Mouse (Mus musculus) heart, embryonic 12.5 days (tissue): Measurements from ENCODE around the gene Krt87. TPM values are rescaled to one million over a fixed set of nuclear protein-coding genes. Genes with fewer than 3 reads are reported as not detected.

Experiments used
- ATAC-seq: fragments of 200-750 bp; cut with Nextera tagmentation; 2 replicates; pipeline ENCODE4 v1.8.0; 2017; ENCODE audit warnings: moderate TSS enrichment, moderate library complexity; ENCODE audit not compliant: insufficient number of reproducible peaks, low FRiP score
- H3K27ac ChIP-seq: fragments of 300-500 bp; sonication (generic); 2 replicates; pipeline ENCODE4 v1.5.1; 2016; ENCODE audit warnings: mild to moderate bottlenecking, moderate library complexity; ENCODE audit not compliant: poor library complexity, severe bottlenecking
- H3K27me3 ChIP-seq: fragments of 300-500 bp; sonication (generic); replicated peaks from 2 replicates; pipeline ENCODE4 v1.6.1; 2016; ENCODE audit warnings: mild to moderate bottlenecking, moderate library complexity
- H3K36me3 ChIP-seq: fragments of 300-500 bp; sonication (generic); 2 replicates; pipeline ENCODE4 v1.6.1; 2016; ENCODE audit warnings: mild to moderate bottlenecking, moderate library complexity
- H3K4me1 ChIP-seq: fragments of 300-500 bp; sonication (generic); replicated peaks from 2 replicates; pipeline ENCODE4 v1.6.1; 2016; ENCODE audit warnings: mild to moderate bottlenecking
- H3K4me2 ChIP-seq: fragments of 300-500 bp; sonication (generic); 2 replicates; pipeline ENCODE4 v1.6.1; 2016; ENCODE audit warnings: mild to moderate bottlenecking, moderate library complexity
- H3K4me3 ChIP-seq: fragments of 300-500 bp; sonication (generic); 2 replicates; pipeline ENCODE4 v1.5.1; 2016; ENCODE audit warnings: mild to moderate bottlenecking
- H3K9ac ChIP-seq: fragments of 300-500 bp; sonication (generic); 2 replicates; pipeline ENCODE4 v1.6.1; 2016; ENCODE audit warnings: mild to moderate bottlenecking, moderate library complexity
- H3K9me3 ChIP-seq: fragments of 300-500 bp; sonication (generic); replicated peaks from 2 replicates; pipeline ENCODE4 v1.6.1; 2016; ENCODE audit warnings: mild to moderate bottlenecking, moderate library complexity
- WGBS: fragments of 180-500 bp; shearing (Covaris S2); methylation state at CpG from one replicate; pipeline ENCODE4 v1.1.7; 2016; 5-methylcytosine and 5-hydroxymethylcytosine counted together
- polyA plus RNA-seq: library from polyadenylated mRNA; unstranded; fragments of >200 nt; fragmentation: Nextera tagmentation; extraction: Ambion mirVana; gene quantifications from 2 replicates; pipeline ENCODE4 v1.2.1, GENCODE M21; 2016

Gene Krt87
- polyA plus RNA-seq, 1 experiment from 2014 or later = not detected

DNA sequence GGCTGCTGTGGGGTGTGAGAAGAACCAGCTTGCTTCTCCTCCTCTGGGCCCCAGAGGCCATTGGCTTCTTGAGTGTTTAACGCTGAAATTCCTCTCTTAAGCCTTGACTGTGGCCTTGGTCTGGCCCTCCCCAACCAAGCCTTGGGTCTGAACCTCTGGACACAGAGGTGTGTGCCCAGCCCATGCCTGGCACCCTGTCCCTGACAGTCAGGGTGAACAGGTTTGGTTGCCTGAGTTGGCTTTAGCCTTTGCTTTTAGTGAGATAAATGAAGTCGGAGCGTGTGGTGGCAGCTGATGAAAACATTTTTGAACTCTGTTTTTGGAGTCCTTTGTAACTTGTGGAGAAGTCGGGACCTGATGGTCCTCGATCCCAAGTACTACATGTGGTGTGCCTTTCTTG is 48.4 kb downstream of the Krt87 start:
- WGBS = 83% methylated on average over 5 of the region's 5 CpGs
- H3K4me1 ChIP-seq = peaks cover 32% of the 10 kb centered on the region
- no peaks in the 10 kb centered on the region for H3K9me3 ChIP-seq
- no peak for ATAC-seq
- no peaks in the 10 kb centered on the region for H3K36me3 ChIP-seq
- 0 out of 2 replicates have a peak, but pooled peaks cover 13% of the 10 kb centered on the region for H3K27me3 ChIP-seq
- no peak overlapping the region for H3K9ac ChIP-seq
- no peak overlapping the region for H3K27ac ChIP-seq
- no peak overlapping the region for H3K4me3 ChIP-seq
- no peak overlapping the region for H3K4me2 ChIP-seq

- ATAC-seq = no peak
- Histone ChIP-seq H3K4me3 (no peak overlapping the region), H3K36me3 (no peaks in the 10 kb centered on the region), H3K9ac (no peak overlapping the region), H3K4me1 (peaks cover 38% of the 10 kb centered on the region), H3K4me2 (no peak overlapping the region), H3K9me3 (no peaks in the 10 kb centered on the region), H3K27ac (no peak overlapping the region), H3K27me3 (peaks cover 22% of the 10 kb centered on the region; the same call in 1 of the 2 replicates)
- WGBS = 17% methylated on average over 5 of the region's 5 CpGs
Measured at GRCm38 (mm10) chr15:101388034-101388541, 50.5 kb downstream of the Krt87 start.

DNA sequence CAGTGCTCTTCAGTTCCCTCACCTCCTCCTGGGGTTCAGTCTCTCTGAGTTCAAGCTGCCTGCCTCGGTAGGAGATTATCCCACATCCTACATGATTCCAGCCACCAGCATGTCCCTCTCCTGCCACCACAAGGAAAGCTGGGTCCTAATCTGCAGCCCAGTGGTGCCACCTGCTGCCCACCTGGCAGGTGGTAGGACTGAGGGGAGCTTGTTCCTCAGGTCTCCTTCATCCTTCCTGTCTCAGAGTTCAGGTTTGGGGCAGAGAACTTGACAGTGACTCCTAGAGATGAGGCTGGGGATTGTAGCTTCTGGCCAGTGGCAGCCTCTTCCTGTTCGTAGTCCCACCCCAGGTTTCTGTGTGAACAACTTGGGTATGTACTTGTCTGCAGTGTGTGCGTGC is 51.4 kb downstream of the Krt87 start:
- Histone ChIP-seq H3K27ac (no peak overlapping the region), H3K36me3 (no peaks in the 10 kb centered on the region), H3K27me3 (peaks cover 26% of the 10 kb centered on the region; the same call in 1 of the 2 replicates), H3K4me1 (peaks cover 38% of the 10 kb centered on the region), H3K9me3 (no peaks in the 10 kb centered on the region), H3K4me2 (no peak overlapping the region), H3K4me3 (no peak overlapping the region), H3K9ac (no peak overlapping the region)
- no peak for ATAC-seq
- 53% methylated on average over 3 of the region's 3 CpGs for WGBS

DNA sequence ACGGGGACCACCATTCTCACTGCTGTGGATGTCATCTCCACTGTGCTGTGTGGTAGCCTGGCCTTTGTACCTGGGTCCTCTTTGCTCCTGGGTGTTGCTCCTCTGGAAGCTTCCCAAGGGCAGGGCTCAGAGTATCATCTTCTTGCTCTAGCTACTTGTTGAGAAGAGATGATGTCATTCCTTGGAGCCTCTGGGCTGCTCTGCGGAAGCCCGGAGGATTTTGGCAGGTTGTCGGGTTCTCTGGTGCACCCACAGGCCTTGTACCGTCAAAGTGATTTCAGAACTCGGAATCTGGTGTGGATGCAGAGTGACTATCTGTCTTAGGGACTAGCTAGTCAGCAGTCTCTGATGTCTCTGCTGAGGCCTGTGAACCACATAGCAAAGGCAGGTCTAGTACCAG is 53.5 kb downstream of the Krt87 start:
- Histone ChIP-seq H3K9me3 (no peaks in the 10 kb centered on the region), H3K27ac (no peak overlapping the region), H3K4me1 (peaks cover 51% of the 10 kb centered on the region), H3K4me3 (no peak overlapping the region), H3K9ac (no peak overlapping the region), H3K4me2 (no peak overlapping the region), H3K27me3 (peaks cover 29% of the 10 kb centered on the region; the same call in 1 of the 2 replicates), H3K36me3 (no peaks in the 10 kb centered on the region)
- 72% methylated on average over 6 of the region's 6 CpGs for WGBS
- no peak for ATAC-seq

DNA sequence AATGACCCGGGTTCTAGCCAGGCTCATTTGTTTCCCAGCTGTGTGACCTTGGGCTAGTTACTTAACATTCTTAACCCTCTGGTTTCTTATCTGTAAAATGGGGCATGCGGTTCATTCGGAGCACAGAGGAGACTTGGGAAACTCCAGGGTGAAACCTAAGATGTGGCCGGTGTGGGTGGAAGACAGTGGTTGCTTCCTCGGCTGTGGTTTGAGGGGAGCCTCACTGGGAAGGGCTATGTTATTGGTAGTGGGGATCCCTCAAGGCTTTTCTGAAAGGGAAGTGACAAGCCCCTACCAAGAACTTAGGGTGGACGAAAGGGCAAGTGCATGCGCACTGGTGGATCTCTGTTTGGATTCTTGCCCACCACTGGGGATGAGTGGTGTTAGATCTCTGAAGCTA is 54.0 kb downstream of the Krt87 start:
- Histone ChIP-seq H3K9ac (no peak overlapping the region), H3K27ac (no peak overlapping the region), H3K4me2 (no peak overlapping the region), H3K4me3 (no peak overlapping the region), H3K36me3 (no peaks in the 10 kb centered on the region), H3K9me3 (no peaks in the 10 kb centered on the region), H3K4me1 (peaks cover 51% of the 10 kb centered on the region), H3K27me3 (peaks cover 31% of the 10 kb centered on the region; the same call in 1 of the 2 replicates)
- ATAC-seq = no peak
- 73% methylated on average over 7 of the region's 7 CpGs for WGBS

- H3K27ac ChIP-seq = no peak overlapping the region
- no peak for ATAC-seq
- H3K4me2 ChIP-seq = no peak overlapping the region
- WGBS = 66% methylated on average over 11 of the region's 11 CpGs
- peaks cover 40% of the 10 kb centered on the region for H3K4me1 ChIP-seq
- H3K27me3 ChIP-seq = peaks cover 39% of the 10 kb centered on the region; the same call in 1 of the 2 replicates
- H3K36me3 ChIP-seq = no peaks in the 10 kb centered on the region
- H3K9ac ChIP-seq = no peak overlapping the region
- H3K9me3 ChIP-seq = no peaks in the 10 kb centered on the region
- no peak overlapping the region for H3K4me3 ChIP-seq
Measured at GRCm38 (mm10) chr15:101382811-101383210, 55.8 kb downstream of the Krt87 start.

- Histone ChIP-seq H3K9ac (no peak overlapping the region), H3K27ac (no peak overlapping the region), H3K36me3 (no peaks in the 10 kb centered on the region), H3K4me2 (no peak overlapping the region), H3K4me1 (peaks cover 36% of the 10 kb centered on the region), H3K9me3 (no peaks in the 10 kb centered on the region), H3K27me3 (peaks cover 39% of the 10 kb centered on the region; the same call in 1 of the 2 replicates), H3K4me3 (no peak overlapping the region)
- WGBS = 43% methylated on average over 9 of the region's 9 CpGs
- ATAC-seq = no peak
Measured at GRCm38 (mm10) chr15:101381758-101382157, 56.8 kb downstream of the Krt87 start.

Other genes with a start within 250 kb of the Krt87 start
- gene Grasp, start 214.6 kb downstream of the Krt87 start, polyA plus RNA-seq = 6.6 and 7.3 TPM in 2 replicates
- 14.4 and 17.4 TPM in 2 replicates for gene Nr4a1, start 184.5 kb downstream of the Krt87 start, polyA plus RNA-seq
- 46.6 and 49.7 TPM in 2 replicates for gene Atg101, start 154.5 kb downstream of the Krt87 start, polyA plus RNA-seq
- gene 6030408B16Rik, start 145.6 kb downstream of the Krt87 start, polyA plus RNA-seq = 0.73 and 0.83 TPM in 2 replicates
- gene Krt80, start 68.6 kb downstream of the Krt87 start, polyA plus RNA-seq = 7.0 and 7.5 TPM in 2 replicates
- 25.1 TPM in 2 replicates for gene Krt7, start 27.8 kb downstream of the Krt87 start, polyA plus RNA-seq
- gene Krt88, start 8.9 kb upstream of the Krt87 start, polyA plus RNA-seq = not detected in 2 replicates
- not detected in 2 replicates for gene Krt81, start 24.9 kb upstream of the Krt87 start, polyA plus RNA-seq
- not detected in 2 replicates for gene Krt86, start 34.7 kb upstream of the Krt87 start, polyA plus RNA-seq
- gene Krt83, start 52.7 kb upstream of the Krt87 start, polyA plus RNA-seq = not detected in 2 replicates
- gene Gm49425, start 78.5 kb upstream of the Krt87 start, polyA plus RNA-seq = not detected in 2 replicates
- gene Krt84, start 94.0 kb upstream of the Krt87 start, polyA plus RNA-seq = not detected in 2 replicates
- not detected in 2 replicates for gene Krt82, start 111.9 kb upstream of the Krt87 start, polyA plus RNA-seq
- 0.06 and 0.28 TPM in 2 replicates for gene Krt90, start 124.1 kb upstream of the Krt87 start, polyA plus RNA-seq
- gene Krt75, start 135.1 kb upstream of the Krt87 start, polyA plus RNA-seq = not detected in 2 replicates
- gene Gm5414, start 189.4 kb upstream of the Krt87 start, polyA plus RNA-seq = not detected in 2 replicates
- not detected in 2 replicates for gene Gm5478, start 208.6 kb upstream of the Krt87 start, polyA plus RNA-seq
- gene Krt6b, start 241.5 kb upstream of the Krt87 start, polyA plus RNA-seq = not detected in 2 replicates